Mouse (Mus musculus) G1E (cell line): ENCODE measurements around the gene Rab42. TPM values are rescaled to one million over a fixed set of nuclear protein-coding genes. Genes with fewer than 3 reads are reported as not detected.
"Not testable (repeated sequence)": the region's sequence is repeated elsewhere in the genome, so short reads cannot be mapped to it uniquely, and the experiment has no call there.

Experiments used
- ATAC-seq: 2 replicates; pipeline ENCODE4 v1.8.0; 2016; ENCODE audit warnings: mild to moderate bottlenecking; ENCODE audit not compliant: insufficient number of reproducible peaks, poor library complexity, low FRiP score, severe bottlenecking; ENCODE audit errors: extremely low read depth
- DNase-seq: peaks from one replicate; pipeline ENCODE4 v3.0.0; 2012; ENCODE audit warnings: low spot score
- H3K27me3 ChIP-seq: 2 replicates; pipeline ENCODE4 v1.6.1; 2012; ENCODE audit warnings: mild to moderate bottlenecking, low read length, inconsistent platforms; ENCODE audit not compliant: insufficient read depth
- H3K36me3 ChIP-seq: replicated peaks from 2 replicates; pipeline ENCODE3; 2012; ENCODE audit warnings: mild to moderate bottlenecking, inconsistent platforms
- H3K4me1 ChIP-seq: 2 replicates; pipeline ENCODE4 v1.6.1; 2012; ENCODE audit warnings: low read depth, low read length, inconsistent platforms, mixed read lengths; ENCODE audit not compliant: insufficient read depth
- H3K4me3 ChIP-seq: 2 replicates; pipeline ENCODE4 v1.5.1; 2012; ENCODE audit warnings: low read depth, mild to moderate bottlenecking, inconsistent platforms, low read length, moderate library complexity, mixed read lengths
- H3K9me3 ChIP-seq: replicated peaks from 2 replicates; pipeline ENCODE4 v1.6.1; 2012; ENCODE audit warnings: inconsistent platforms
- CTCF ChIP-seq: IDR thresholded peaks from 2 replicates; pipeline ENCODE4 v1.5.1; 2012; ENCODE audit warnings: low read depth, low read length, inconsistent platforms, mixed read lengths
- GATA1 ChIP-seq: IDR thresholded peaks from 2 replicates; pipeline ENCODE4 v1.6.1; 2012; ENCODE audit warnings: borderline replicate concordance, low read length, inconsistent platforms, mixed read lengths
- GATA2 ChIP-seq: IDR thresholded peaks from 2 replicates; pipeline ENCODE4 v1.6.1; 2012; ENCODE audit warnings: low read depth, low read length, inconsistent platforms, borderline replicate concordance
- POLR2AphosphoS5 ChIP-seq: IDR thresholded peaks from 2 replicates; pipeline ENCODE4 v1.6.1; 2012; ENCODE audit warnings: low read depth, low read length, inconsistent platforms; ENCODE audit not compliant: insufficient replicate concordance
- TAL1 ChIP-seq: conservative IDR thresholded peaks from 2 replicates; pipeline ENCODE4 v1.6.1; 2012; ENCODE audit warnings: low read depth, low read length, inconsistent platforms, mixed read lengths
- polyA plus RNA-seq: library from polyadenylated mRNA; stranded (reverse); fragments of >175 nt; gene quantifications from 2 replicates; pipeline ENCODE4 v1.2.3, GENCODE M21; 2012
- total RNA-seq, 2 experiments: library from RNA; stranded (forward) in 1 of 2; stranded (reverse) in 1 of 2; fragments of 200-1000 nt in 1 of 2; fragments of >200 nt in 1 of 2; fragmentation: Nextera tagmentation in 1 of 2; gene quantifications; 2 replicates each; pipeline ENCODE4 v1.2.3; 2014 to 2017

Gene Rab42
- total and polyA plus RNA-seq, 3 experiments, result 0.95 TPM; not detected in 2

GRCm38 (mm10) chr4:132308437-132309139, 5.4 kb upstream of the Rab42 start:
- DNase-seq, result peak; percentile 62
- peak; percentile 75 for ATAC-seq
- Histone ChIP-seq H3K4me1 (peaks cover 28% of the 10 kb centered on the region), H3K9me3 (no peaks in the 10 kb centered on the region), H3K4me3 (peak overlapping the region; percentile 83), H3K36me3 (peaks cover 40% of the 10 kb centered on the region), H3K27me3 (no peaks in the 10 kb centered on the region)
- TF ChIP-seq POLR2AphosphoS5 (0 out of 2 replicates have a peak, but pooled peaks have one; percentile 83), CTCF (no peak), GATA1 (no peak)

- ATAC-seq (no peak), DNase-seq (no peak)
- H3K4me3 ChIP-seq, result no peak overlapping the region
Measured at GRCm38 (mm10) chr4:132306004-132306403, 2.8 kb upstream of the Rab42 start.

DNA sequence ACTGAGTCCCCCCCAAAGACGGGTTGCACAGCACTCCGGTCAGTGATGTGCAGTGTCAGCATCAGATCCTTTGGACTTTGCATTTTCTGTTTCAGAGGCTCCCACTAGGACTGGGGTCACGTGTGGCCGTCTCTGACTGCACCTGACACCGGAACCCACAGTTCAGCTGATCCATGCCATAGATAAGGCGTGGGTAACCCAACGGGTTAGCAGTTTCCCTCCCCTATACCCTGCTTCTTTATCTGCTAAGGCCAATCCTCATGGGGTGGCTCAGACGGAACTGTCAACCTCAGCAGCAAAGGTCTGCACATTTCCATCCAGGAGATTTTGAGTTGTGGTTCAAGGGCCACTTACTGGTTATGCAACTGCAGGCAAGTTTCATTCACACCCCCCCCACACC, 2.1 kb upstream of the Rab42 start:
- ATAC-seq, result no peak
- no peak for DNase-seq
- Histone ChIP-seq H3K36me3 (peaks cover 11% of the 10 kb centered on the region), H3K9me3 (no peaks in the 10 kb centered on the region), H3K27me3 (no peaks in the 10 kb centered on the region), H3K4me3 (no peak overlapping the region), H3K4me1 (peaks cover 43% of the 10 kb centered on the region)
- no peak for TF ChIP-seq GATA1
- TF ChIP-seq TAL1, result no peak
- TF ChIP-seq POLR2AphosphoS5, result no peak
- no peak for TF ChIP-seq GATA2
- no peak for TF ChIP-seq CTCF

More at GRCm38 (mm10) chr4:132306004-132306403, 2.8 kb upstream of the Rab42 start:
- Histone ChIP-seq H3K4me1 (peaks cover 46% of the 10 kb centered on the region), H3K36me3 (peaks cover 18% of the 10 kb centered on the region), H3K27me3 (no peaks in the 10 kb centered on the region), H3K9me3 (no peaks in the 10 kb centered on the region)
- no peak for TF ChIP-seq CTCF
- no peak for TF ChIP-seq GATA1
- no peak for TF ChIP-seq GATA2
- TF ChIP-seq TAL1, result no peak
- no peak for TF ChIP-seq POLR2AphosphoS5

DNA sequence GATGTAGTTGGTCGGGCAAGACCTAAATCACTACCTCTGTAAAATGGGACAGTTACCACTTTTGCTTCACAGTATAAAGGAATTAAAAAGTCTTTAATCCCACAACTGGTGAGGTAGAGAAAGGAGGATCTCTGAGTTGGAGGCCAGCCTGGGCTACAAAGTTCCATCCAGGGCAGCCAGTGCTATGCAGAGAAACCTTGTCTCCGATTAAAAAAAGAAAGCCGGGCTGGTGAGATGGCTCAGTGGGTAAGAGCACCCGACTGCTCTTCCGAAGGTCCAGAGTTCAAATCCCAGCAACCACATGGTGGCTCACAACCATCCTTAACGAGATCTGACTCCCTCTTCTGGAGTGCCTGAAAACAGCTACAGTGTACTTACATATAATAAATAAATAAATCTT, 299 bp upstream of the Rab42 start:
- Histone ChIP-seq H3K4me3 (peak overlapping the region; percentile 75), H3K4me1 (peaks cover 44% of the 10 kb centered on the region)
- H3K36me3 ChIP-seq, DNase-seq, H3K27me3 ChIP-seq, H3K9me3 ChIP-seq, ATAC-seq: not testable (repeated sequence)

DNA sequence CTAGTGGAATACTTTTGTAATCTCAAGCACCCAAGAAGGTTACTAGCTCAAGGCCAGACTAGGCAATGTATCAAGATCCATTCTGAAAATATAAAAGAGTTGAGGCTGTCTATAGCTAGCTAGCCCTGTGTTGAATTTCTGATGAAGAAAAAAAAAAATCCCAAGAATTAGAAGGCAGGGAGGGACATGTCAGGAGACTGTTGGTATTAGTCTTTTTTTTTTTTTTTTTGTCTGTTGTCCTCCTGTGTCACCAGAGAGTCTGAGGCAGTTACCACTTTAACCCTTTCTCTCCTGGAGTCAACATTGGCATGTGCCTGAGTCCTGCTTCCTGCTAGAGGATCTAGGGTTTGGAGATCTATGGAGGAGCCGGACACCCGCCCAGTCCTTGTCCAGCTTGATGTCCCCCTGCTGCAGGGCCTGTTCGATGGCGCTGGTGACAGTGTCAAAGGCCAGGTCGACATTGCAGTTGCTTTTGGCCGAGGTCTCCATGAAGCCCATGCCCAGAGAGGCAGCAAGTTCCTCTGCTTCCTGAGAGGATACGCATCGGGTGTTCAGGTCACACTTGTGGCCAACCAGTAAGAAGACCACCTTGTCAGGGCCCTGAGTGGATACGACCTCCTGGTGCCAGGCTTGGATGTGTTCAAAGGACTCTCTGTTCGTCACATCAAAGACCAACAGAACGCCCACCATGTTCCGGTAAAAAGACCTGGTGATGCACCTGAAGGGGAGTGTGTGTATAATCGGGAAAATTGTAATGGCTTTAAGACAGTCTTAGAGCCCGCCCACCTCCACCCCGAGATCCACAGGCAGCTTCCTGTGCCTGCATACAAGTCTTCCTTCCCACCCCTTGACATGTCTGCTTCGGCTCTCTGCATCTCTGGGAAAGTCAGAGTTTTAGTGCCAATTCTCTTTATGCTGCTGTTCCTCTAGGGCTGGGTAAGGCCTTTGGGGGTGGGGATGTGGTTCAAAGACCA, 933 bp downstream of the Rab42 start:
- DNase-seq (no peak), ATAC-seq (no peak)
- no peaks in the 10 kb centered on the region for H3K27me3 ChIP-seq
- no peaks in the 10 kb centered on the region for H3K9me3 ChIP-seq
- no peaks in the 10 kb centered on the region for H3K36me3 ChIP-seq
- H3K4me3 ChIP-seq, result peak overlapping the region; percentile 75
- no peak for TF ChIP-seq CTCF
- TF ChIP-seq GATA2, result no peak
- no peak for TF ChIP-seq GATA1
- TF ChIP-seq TAL1, result no peak
- no peak for TF ChIP-seq POLR2AphosphoS5
- H3K4me1 ChIP-seq, result peaks cover 44% of the 10 kb centered on the region

GRCm38 (mm10) chr4:132301486-132301885, 1.7 kb downstream of the Rab42 start:
- no peak for TF ChIP-seq POLR2AphosphoS5
- no peak for TF ChIP-seq CTCF
- TF ChIP-seq GATA1, result no peak
- TF ChIP-seq TAL1, result no peak
- no peak for TF ChIP-seq GATA2
- Histone ChIP-seq H3K4me3 (no peak overlapping the region), H3K4me1 (peaks cover 44% of the 10 kb centered on the region), H3K9me3 (no peaks in the 10 kb centered on the region), H3K36me3 (no peaks in the 10 kb centered on the region), H3K27me3 (no peaks in the 10 kb centered on the region)
- ATAC-seq (no peak), DNase-seq (no peak)
